Mouse (Mus musculus) neural tube, embryonic 14.5 days (tissue): Measurements from ENCODE around the gene Ptgir. TPM values are rescaled to one million over a fixed set of nuclear protein-coding genes. Genes with fewer than 3 reads are reported as not detected.

Experiments used
- polyA plus RNA-seq: library from polyadenylated mRNA; unstranded; fragments of >200 nt; fragmentation: Nextera tagmentation; extraction: Ambion mirVana; gene quantifications from 2 replicates; pipeline ENCODE4 v1.2.1, GENCODE M21; 2014

Ptgir gene
- polyA plus RNA-seq, 1 experiment from 2014 or later, result not detected

Other genes with a start within 250 kb of the Ptgir start
- not detected in 2 replicates for gene Ceacam15, start 230.8 kb upstream of the Ptgir start, polyA plus RNA-seq
- 0.26 and 0.33 TPM in 2 replicates for gene Ceacam9, start 184.6 kb upstream of the Ptgir start, polyA plus RNA-seq
- 404 and 458 TPM in 2 replicates for gene Ap2s1, start 168.1 kb upstream of the Ptgir start, polyA plus RNA-seq
- gene Slc1a5, start 125.2 kb upstream of the Ptgir start, polyA plus RNA-seq, result 4.5 and 4.6 TPM in 2 replicates
- 191 and 199 TPM in 2 replicates for gene Strn4, start 90.6 kb upstream of the Ptgir start, polyA plus RNA-seq
- 44.5 and 51.5 TPM in 2 replicates for gene Fkrp, start 89.8 kb upstream of the Ptgir start, polyA plus RNA-seq
- 4.5 and 7.4 TPM in 2 replicates for gene Prkd2, start 63.6 kb upstream of the Ptgir start, polyA plus RNA-seq
- gene Dact3, start 31.2 kb upstream of the Ptgir start, polyA plus RNA-seq, result 5.8 and 6.1 TPM in 2 replicates
- 0.39 and 9.8 TPM in 2 replicates for gene Gng8, start 14.7 kb upstream of the Ptgir start, polyA plus RNA-seq
- gene Calm3, start 17.6 kb downstream of the Ptgir start, polyA plus RNA-seq, result 412 and 503 TPM in 2 replicates
- gene Pnmal2, start 38.2 kb downstream of the Ptgir start, polyA plus RNA-seq, result 68.1 and 92.1 TPM in 2 replicates
- gene Pnmal1, start 53.2 kb downstream of the Ptgir start, polyA plus RNA-seq, result 60.1 and 60.7 TPM in 2 replicates
- gene Gm42372, start 76.6 kb downstream of the Ptgir start, polyA plus RNA-seq, result 7.4 and 10.1 TPM in 2 replicates
- gene Ccdc8, start 86.2 kb downstream of the Ptgir start, polyA plus RNA-seq, result 2.3 and 5.6 TPM in 2 replicates
- gene Ppp5c, start 121.4 kb downstream of the Ptgir start, polyA plus RNA-seq, result 121 TPM in 2 replicates
- 2.7 and 4.4 TPM in 2 replicates for gene Hif3a, start 155.9 kb downstream of the Ptgir start, polyA plus RNA-seq
- 3.7 and 4.0 TPM in 2 replicates for gene Psg16, start 167.6 kb downstream of the Ptgir start, polyA plus RNA-seq
- not detected in 2 replicates for gene Ceacam3, start 243.8 kb downstream of the Ptgir start, polyA plus RNA-seq